Mouse (Mus musculus): ENCODE measurements at regions not wholly inside any gene's neighbourhood (a gene's known extent, or its start where the extent isn't known, plus 50 kb on each side); places are given as distances from the start of the nearest gene placed in this dataset.
A peak's percentile ranks its signal among the peaks of the same experiment; 100 is the strongest.

DNA sequence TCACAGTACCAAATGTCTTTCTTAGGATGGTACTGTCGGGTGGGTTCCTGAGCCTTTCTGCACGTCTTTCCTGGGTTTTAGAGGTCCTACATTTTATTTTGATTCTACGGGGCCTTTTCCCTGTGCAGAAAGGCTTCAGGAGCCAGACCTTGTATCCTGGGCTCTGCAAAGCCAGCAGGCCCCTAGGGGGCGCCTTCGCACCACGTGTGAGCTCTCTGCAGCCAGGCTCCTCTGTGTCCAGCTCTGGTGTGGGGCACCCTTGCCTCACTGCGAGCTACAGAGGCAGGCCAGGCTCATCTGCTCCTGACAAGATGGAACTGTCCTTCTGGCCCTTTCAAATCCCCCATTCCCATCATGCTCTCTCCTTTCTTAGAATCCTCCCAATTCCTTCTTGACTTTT is 53.3 kb upstream of the Usp3 start:
- DNase-seq (ENCODE audit: low spot score in 2 of 2), result peak; percentile 80 to 82

DNA sequence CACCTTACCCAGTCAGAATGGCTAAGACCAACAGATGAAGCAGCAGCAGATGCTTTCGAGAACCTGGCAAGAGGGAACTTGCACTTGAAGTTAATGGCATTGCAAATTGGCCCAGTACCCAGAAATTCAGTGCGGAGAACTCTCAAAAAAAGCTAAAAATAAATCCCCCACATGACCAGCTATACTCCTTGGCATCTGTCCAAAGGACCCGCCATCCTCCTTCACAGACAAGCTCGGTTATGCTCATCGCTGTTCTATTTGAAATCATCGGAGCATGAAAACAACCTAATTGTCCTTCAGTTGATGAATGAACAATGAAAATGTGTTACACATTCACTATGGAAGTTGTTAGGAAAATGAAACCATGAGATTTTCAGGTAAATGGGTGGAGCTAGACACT is 58.4 kb upstream of the Usp3 start:
- DNase-seq (ENCODE audit: low spot score in 2 of 2), result no peak

DNA sequence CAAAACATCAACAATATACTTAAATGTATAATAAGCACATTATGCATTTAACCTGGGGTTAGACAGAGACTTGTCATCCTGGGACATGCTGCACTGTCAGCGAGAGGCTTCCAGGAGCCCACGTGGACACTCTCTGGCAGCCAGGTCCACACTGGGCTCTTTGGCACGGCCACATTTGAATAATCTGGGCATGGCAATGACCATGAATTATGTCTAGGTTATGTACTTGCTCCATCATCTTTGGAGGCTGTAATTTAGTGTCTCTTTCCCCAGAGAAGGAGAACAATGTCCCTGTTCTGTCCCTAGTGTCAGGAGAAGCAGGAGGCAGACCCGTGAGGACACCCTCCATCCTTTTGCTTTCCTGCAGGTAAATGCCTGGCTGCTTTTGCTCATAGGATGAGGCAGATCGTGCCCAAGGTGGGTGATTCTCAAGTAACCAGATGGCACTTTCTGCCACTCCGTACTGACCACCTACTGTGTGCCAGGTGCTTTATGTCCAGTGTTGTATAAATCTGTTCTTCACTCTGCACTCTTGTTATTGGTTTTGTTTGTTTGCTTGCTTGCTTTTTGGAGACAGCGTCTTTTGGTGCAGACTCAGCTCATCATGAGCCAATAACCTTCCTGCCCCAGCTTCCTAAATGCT is 56.2 kb upstream of the Car12 start:
- no peak for DNase-seq (ENCODE audit: low spot score in 2 of 2)

DNA sequence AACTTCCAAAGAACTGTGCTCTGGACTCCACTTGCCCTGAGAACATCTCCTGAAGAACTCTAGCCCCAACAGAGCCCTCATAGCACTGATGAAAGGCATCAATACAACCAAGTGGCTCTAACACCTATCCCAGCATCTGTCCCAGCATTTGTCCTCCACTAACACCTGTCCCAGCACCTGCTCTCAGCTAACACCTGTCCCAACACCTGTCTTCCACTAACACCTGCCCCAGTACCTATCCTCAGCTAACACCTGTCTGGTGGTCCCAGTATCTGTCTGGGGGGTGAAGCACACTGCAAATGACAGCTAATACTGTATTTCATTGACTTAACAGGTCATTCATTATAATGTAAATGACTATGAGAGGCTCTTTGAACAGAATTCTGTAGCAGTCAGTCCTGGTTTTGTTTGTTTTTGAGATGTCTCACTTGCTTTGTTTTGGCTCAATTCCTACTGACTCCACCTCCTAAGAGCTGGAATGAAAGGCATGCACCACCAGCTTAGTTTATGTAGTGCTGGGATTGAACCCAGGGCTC is 54.7 kb upstream of the Car12 start:
- no peak for DNase-seq (ENCODE audit: low spot score in 2 of 2)

DNA sequence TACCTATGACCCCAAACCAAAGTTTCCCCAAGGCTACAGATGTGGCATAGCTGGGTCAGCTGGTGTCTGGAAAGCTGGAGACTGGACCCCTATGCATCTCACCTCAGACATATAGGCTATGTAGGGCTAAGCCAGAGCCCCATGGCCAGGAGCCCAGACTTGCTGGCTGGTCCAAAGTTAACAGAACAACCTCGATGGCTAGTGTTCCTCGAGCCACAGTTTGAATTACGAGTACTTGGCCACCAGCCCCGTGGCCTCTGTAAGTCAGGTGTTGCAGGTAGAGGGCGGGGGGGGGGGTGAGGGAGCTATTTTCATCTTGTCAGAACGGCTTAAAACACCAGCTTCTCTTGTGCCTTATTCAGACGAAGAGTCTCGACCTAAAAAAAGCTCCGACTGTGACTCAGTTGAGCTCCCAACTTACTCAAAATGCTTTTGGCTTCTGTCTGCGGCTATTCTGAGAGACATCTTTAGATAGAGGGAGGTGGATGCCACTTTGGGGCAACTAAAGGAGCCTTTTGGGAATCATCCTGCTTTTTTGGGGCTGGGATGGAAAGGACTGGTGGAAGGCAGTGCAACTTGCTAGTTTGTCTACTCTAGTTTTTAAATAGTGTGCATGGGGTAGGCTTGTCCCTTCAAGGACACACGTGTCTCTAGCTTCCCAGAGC is 53.6 kb upstream of the Car12 start:
- DNase-seq (ENCODE audit: low spot score in 2 of 2), result no peak

GRCm38 (mm10) chr9:66661596-66661995 is 51.9 kb upstream of the Car12 start:
- no peak for DNase-seq (ENCODE audit: low spot score in 2 of 2)

DNA sequence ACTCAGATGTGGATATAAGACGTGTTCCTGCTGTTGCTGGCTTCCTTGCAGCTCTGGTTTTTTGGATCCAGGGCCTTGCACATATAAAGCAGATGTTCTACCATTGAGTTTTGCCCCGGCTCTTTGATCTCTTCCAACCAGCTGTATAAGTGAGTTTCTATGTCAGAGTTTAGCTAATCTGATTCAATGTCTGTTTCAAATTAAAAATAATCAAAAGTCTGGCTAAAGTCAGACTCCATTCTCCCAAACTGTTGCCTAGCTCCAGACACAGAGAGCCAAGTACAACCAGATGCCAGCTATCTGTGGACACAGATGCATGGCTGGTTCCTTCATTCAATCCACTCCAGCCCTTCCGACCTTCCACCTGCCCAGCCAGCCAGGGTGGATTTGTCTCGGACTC is 51.0 kb upstream of the Car12 start:
- no peak for DNase-seq (ENCODE audit: low spot score in 2 of 2)

All from adrenal gland, postnatal 4 days (tissue).